Mouse (Mus musculus) limb, embryonic 15.5 days (tissue): ENCODE measurements around the gene Tshz3. TPM values are rescaled to one million over a fixed set of nuclear protein-coding genes. Genes with fewer than 3 reads are reported as not detected.

Experiments used
- ATAC-seq: fragments of 200-750 bp; cut with Nextera tagmentation; 2 replicates; pipeline ENCODE4 v1.8.0; 2017; ENCODE audit warnings: low read depth, moderate TSS enrichment; ENCODE audit not compliant: insufficient number of reproducible peaks, low FRiP score, low TSS enrichment
- H3K27ac ChIP-seq: fragments of 300-500 bp; sonication (generic); 2 replicates; pipeline ENCODE4 v1.5.1; 2015; ENCODE audit warnings: moderate library complexity, mild to moderate bottlenecking, inconsistent platforms
- H3K27me3 ChIP-seq: fragments of 300-500 bp; sonication (generic); 2 replicates; pipeline ENCODE4 v1.6.1; 2015; ENCODE audit warnings: inconsistent platforms
- H3K36me3 ChIP-seq: fragments of 300-500 bp; sonication (generic); 2 replicates; pipeline ENCODE4 v1.6.1; 2015; ENCODE audit warnings: inconsistent platforms
- H3K4me1 ChIP-seq: fragments of 300-500 bp; sonication (generic); 2 replicates; pipeline ENCODE4 v1.6.1; 2015; ENCODE audit warnings: inconsistent platforms
- H3K4me2 ChIP-seq: fragments of 300-500 bp; sonication (generic); 2 replicates; pipeline ENCODE4 v1.6.1; 2015; ENCODE audit warnings: mild to moderate bottlenecking, inconsistent platforms
- H3K4me3 ChIP-seq: fragments of 300-500 bp; sonication (generic); 2 replicates; pipeline ENCODE4 v1.5.1; 2015; ENCODE audit warnings: mild to moderate bottlenecking, inconsistent platforms
- H3K9ac ChIP-seq: fragments of 300-500 bp; sonication (generic); 2 replicates; pipeline ENCODE4 v1.6.1; 2015; ENCODE audit warnings: inconsistent platforms
- H3K9me3 ChIP-seq: fragments of 300-500 bp; sonication (generic); 2 replicates; pipeline ENCODE4 v1.6.1; 2016; ENCODE audit warnings: inconsistent platforms
- WGBS: fragments of 180-500 bp; shearing (Covaris S2); methylation state at CpG from one replicate; pipeline ENCODE4 v1.1.7; 2015; 5-methylcytosine and 5-hydroxymethylcytosine counted together
- polyA plus RNA-seq: library from polyadenylated mRNA; unstranded; fragments of >200 nt; fragmentation: Nextera tagmentation; extraction: Ambion mirVana; gene quantifications from 2 replicates; pipeline ENCODE4 v1.2.1, GENCODE M21; 2015

Tshz3 gene
- polyA plus RNA-seq, 1 experiment from 2014 or later, result 7.4 TPM

DNA sequence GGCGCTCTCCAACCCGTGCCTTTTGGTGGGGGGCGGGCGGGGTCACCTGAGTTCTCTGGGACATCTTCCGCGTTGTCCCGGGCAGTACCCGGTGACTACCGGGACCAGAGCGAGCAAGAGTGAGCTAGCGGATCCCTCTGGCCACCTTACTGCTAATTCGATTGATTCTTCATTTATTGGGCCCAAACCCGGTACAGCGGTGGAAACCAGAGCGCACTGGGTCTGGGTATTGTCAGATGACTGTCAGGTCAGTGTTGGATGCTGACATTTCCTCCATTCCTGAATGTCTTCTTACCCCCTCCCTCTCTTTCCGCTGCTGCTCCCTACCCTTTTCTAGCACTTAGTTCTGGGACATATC, 650 bp downstream of the Tshz3 start:
- peak overlapping the region; percentile 65 for H3K9ac ChIP-seq
- H3K4me2 ChIP-seq, result peak overlapping the region; percentile 93
- H3K27me3 ChIP-seq, result peaks cover 24% of the 10 kb centered on the region
- no peaks in the 10 kb centered on the region for H3K9me3 ChIP-seq
- no peaks in the 10 kb centered on the region for H3K36me3 ChIP-seq
- H3K4me1 ChIP-seq, result peaks cover 21% of the 10 kb centered on the region
- peak overlapping the region; percentile 78 for H3K4me3 ChIP-seq
- ATAC-seq, result no peak
- H3K27ac ChIP-seq, result no peak overlapping the region
- WGBS, result under 1% methylated on average over 16 of the region's 16 CpGs

- Histone ChIP-seq H3K27ac (no peak overlapping the region), H3K4me1 (peaks cover 21% of the 10 kb centered on the region), H3K9ac (no peak overlapping the region), H3K4me3 (peak overlapping the region; percentile 78), H3K36me3 (no peaks in the 10 kb centered on the region), H3K4me2 (peak overlapping the region; percentile 93), H3K9me3 (no peaks in the 10 kb centered on the region), H3K27me3 (peaks cover 16% of the 10 kb centered on the region)
- 14% methylated on average over 18 of the region's 18 CpGs for WGBS
- ATAC-seq, result no peak
These were observed 1.4 kb downstream of the Tshz3 start for GRCm38 (mm10) chr7:36699001-36699987.

DNA sequence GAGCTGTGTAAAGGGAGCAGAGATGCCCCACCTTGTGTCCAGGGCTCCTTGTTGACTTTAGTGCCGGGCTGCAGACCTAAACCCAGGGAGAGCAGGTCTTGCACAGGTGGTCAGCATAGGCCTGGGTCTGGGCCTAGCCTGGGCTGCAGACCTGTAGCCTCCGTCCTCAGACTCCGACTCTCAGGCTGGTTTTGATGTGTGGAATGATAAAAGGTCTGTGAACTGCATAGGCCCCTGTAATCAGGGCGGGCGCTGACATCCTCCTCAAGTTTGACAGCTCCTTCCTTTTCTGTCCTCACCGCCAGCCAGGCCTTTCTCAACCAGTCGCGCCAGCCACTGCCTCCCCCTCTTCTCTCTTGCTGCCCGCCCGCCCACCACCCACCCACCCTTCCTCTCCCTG, 8.7 kb downstream of the Tshz3 start:
- no peak overlapping the region for H3K27ac ChIP-seq
- no peak for ATAC-seq
- H3K9ac ChIP-seq, result no peak overlapping the region
- no peak overlapping the region for H3K4me3 ChIP-seq
- H3K36me3 ChIP-seq, result no peaks in the 10 kb centered on the region
- 27% methylated on average over 10 of the region's 10 CpGs for WGBS
- H3K4me2 ChIP-seq, result no peak overlapping the region
- no peaks in the 10 kb centered on the region for H3K27me3 ChIP-seq
- peaks cover 29% of the 10 kb centered on the region for H3K4me1 ChIP-seq
- H3K9me3 ChIP-seq, result no peaks in the 10 kb centered on the region

DNA sequence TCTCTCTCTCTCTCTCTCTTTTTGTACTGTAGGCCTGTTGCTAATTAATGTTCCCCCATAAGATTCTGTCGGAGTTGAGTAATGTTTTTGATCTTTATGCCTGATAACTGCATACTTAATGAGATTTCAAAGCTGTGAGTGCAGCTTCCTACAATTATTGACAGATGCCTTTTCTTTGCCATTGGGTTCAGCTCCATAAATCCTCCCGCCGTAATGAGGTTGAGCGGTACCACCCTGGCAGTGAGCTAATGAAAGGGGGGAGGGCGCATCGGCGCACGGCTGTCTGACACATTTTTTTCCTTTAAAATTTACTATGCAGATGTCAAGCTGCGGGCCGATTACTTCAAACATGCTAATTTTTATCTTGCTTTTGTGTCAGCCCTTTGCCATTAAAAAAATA, 9.3 kb downstream of the Tshz3 start:
- H3K4me1 ChIP-seq, result peaks cover 29% of the 10 kb centered on the region
- H3K4me3 ChIP-seq, result no peak overlapping the region
- no peaks in the 10 kb centered on the region for H3K9me3 ChIP-seq
- H3K9ac ChIP-seq, result no peak overlapping the region
- no peak overlapping the region for H3K27ac ChIP-seq
- H3K36me3 ChIP-seq, result no peaks in the 10 kb centered on the region
- 0 out of 2 replicates have a peak overlapping the region, but pooled peaks have one; percentile 12 for H3K4me2 ChIP-seq
- WGBS, result 11% methylated on average over 10 of the region's 10 CpGs
- ATAC-seq, result no peak
- no peaks in the 10 kb centered on the region for H3K27me3 ChIP-seq

GRCm38 (mm10) chr7:36707681-36708350, 9.9 kb downstream of the Tshz3 start:
- Histone ChIP-seq H3K27me3 (no peaks in the 10 kb centered on the region), H3K4me1 (peaks cover 29% of the 10 kb centered on the region), H3K27ac (0 out of 2 replicates have a peak overlapping the region, but pooled peaks have one; percentile 2), H3K4me3 (peak overlapping the region; percentile 21), H3K9me3 (no peaks in the 10 kb centered on the region), H3K4me2 (peak overlapping the region; percentile 43), H3K9ac (no peak overlapping the region), H3K36me3 (no peaks in the 10 kb centered on the region)
- WGBS, result 6% methylated on average over 17 of the region's 17 CpGs
- no peak for ATAC-seq

DNA sequence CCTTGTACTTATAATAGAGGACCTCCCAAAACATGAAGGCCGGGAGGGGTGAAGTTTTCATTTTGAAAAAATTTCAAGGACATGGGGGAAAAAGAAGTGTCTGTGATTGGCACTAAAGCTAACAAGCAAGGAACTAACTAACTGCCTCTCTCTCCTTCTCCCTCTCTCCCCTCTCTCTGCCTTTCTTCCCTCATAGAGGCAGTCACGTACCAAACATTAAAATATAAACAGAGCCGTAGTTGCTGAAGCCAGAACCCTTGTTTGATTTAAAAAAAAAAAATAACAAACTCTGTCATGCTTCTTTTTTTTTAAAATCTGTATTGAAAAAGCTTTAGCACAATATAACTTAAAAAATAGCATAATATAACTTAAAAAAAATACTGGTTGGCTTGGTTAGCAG, 10.9 kb downstream of the Tshz3 start:
- no peaks in the 10 kb centered on the region for H3K9me3 ChIP-seq
- no peak overlapping the region for H3K4me3 ChIP-seq
- H3K36me3 ChIP-seq, result no peaks in the 10 kb centered on the region
- no peak overlapping the region for H3K9ac ChIP-seq
- no peak for ATAC-seq
- H3K27ac ChIP-seq, result no peak overlapping the region
- no peaks in the 10 kb centered on the region for H3K27me3 ChIP-seq
- peaks cover 32% of the 10 kb centered on the region for H3K4me1 ChIP-seq
- 44% methylated on average over 3 of the region's 3 CpGs for WGBS
- H3K4me2 ChIP-seq, result no peak overlapping the region

DNA sequence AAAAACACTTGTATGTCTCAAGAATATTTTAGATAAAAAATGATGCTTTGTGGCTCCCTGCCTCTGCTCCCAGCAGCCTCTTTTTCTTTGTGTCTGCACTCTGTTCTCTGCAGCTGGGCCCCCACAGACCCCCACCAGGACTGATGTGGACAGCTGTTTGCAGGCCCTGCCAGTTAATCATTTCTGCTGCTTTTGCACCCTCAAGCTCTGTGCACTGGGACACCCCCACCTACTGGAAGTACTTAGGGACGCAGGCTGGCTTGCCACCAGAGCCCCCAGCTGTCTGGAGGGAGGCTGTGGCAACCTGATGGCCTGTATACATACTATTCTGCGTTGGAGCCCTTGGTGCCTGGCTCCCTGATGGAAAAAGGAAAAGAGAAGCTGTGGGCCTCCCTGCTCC, 11.3 kb downstream of the Tshz3 start:
- WGBS, result 16% methylated on average over 2 of the region's 2 CpGs
- Histone ChIP-seq H3K4me2 (no peak overlapping the region), H3K9ac (no peak overlapping the region)

GRCm38 (mm10) chr7:36709974-36710373, 12.1 kb downstream of the Tshz3 start:
- Histone ChIP-seq H3K9me3 (no peaks in the 10 kb centered on the region), H3K4me1 (peaks cover 34% of the 10 kb centered on the region), H3K36me3 (no peaks in the 10 kb centered on the region), H3K4me3 (peak overlapping the region; percentile 12), H3K27ac (no peak overlapping the region), H3K9ac (no peak overlapping the region), H3K4me2 (peak overlapping the region; percentile 33; the same call in 1 of the 2 replicates), H3K27me3 (no peaks in the 10 kb centered on the region)
- ATAC-seq, result no peak
- 15% methylated on average over 12 of the region's 12 CpGs for WGBS

More for the DNA sequence above, 11.3 kb downstream of the Tshz3 start:
- Histone ChIP-seq H3K36me3 (no peaks in the 10 kb centered on the region), H3K27ac (no peak overlapping the region), H3K4me3 (no peak overlapping the region), H3K9me3 (no peaks in the 10 kb centered on the region), H3K4me1 (peaks cover 34% of the 10 kb centered on the region), H3K27me3 (no peaks in the 10 kb centered on the region)
- ATAC-seq, result no peak

DNA sequence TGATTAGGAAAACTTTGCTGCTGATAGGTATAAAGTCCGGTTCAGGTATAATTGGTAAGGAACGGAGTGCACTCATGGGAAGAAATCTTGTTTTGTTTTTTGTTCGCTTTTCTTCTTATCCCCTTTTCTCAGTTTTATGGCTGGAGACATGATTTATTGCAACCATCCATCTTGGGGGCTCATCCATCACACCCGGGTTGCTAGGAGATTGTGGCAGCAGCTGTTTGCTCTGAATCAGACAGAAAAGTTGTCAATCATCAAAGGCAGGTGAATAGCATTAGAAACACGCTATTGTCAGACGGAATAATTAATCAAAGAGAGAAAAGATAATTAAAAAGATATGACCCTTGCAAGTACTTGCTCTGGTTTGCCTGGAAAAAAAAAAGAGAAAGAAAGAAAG, 12.5 kb downstream of the Tshz3 start:
- Histone ChIP-seq H3K27me3 (no peaks in the 10 kb centered on the region), H3K36me3 (no peaks in the 10 kb centered on the region), H3K9me3 (no peaks in the 10 kb centered on the region), H3K27ac (no peak overlapping the region), H3K9ac (no peak overlapping the region), H3K4me1 (peaks cover 34% of the 10 kb centered on the region), H3K4me2 (no peak overlapping the region), H3K4me3 (no peak overlapping the region)
- ATAC-seq, result no peak
- 23% methylated on average over 6 of the region's 6 CpGs for WGBS

DNA sequence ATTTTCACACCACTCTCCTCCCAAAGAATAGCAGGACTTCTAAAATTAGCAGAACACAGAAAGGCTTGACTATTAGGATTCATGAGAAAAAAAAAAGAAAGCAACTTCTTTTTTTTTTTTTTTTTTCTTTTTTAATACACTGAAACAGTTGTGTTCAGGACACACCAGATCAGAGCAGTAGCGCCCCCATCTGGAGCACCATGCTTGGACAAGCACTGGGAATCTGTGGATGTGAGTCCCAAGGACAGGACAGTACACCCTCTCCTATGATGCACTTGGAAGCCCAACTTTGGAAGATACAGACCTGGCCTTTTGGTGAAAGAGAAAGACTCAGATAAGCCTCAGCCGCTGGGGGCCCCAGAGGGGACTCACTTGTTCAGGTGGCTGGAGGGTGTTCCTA, 13.8 kb downstream of the Tshz3 start:
- no peak overlapping the region for H3K9ac ChIP-seq
- ATAC-seq, result no peak
- no peak overlapping the region for H3K4me2 ChIP-seq
- no peak overlapping the region for H3K27ac ChIP-seq
- H3K4me3 ChIP-seq, result no peak overlapping the region
- H3K27me3 ChIP-seq, result no peaks in the 10 kb centered on the region
- WGBS, result 76% methylated on average over 2 of the region's 2 CpGs
- H3K9me3 ChIP-seq, result no peaks in the 10 kb centered on the region
- no peaks in the 10 kb centered on the region for H3K36me3 ChIP-seq
- H3K4me1 ChIP-seq, result peaks cover 33% of the 10 kb centered on the region

DNA sequence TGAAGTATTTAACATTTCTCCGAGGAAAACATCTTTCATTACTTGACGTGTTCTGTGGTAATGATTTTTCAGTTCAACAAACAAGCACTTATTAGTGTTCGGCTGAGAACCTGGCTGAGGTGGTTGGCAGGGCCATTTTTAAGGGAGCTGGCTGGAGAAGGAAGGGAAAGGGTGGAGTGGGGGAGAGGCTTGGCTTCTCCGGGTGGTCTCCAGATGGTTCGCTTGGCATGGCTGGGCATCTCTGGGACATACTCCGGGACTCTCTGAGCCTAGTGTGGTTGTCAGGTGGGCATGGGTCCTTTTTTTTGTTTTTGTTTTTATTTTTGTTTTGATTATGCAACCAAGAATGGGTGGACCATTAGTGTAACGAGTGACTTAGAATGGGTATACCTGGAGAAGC, 16.4 kb downstream of the Tshz3 start:
- no peak overlapping the region for H3K9ac ChIP-seq
- no peak overlapping the region for H3K4me2 ChIP-seq
- H3K4me1 ChIP-seq, result peaks cover 18% of the 10 kb centered on the region
- no peak for ATAC-seq
- 0 out of 2 replicates have a peak overlapping the region, but pooled peaks have one; percentile 27 for H3K27ac ChIP-seq
- no peaks in the 10 kb centered on the region for H3K36me3 ChIP-seq
- H3K4me3 ChIP-seq, result no peak overlapping the region
- no peaks in the 10 kb centered on the region for H3K27me3 ChIP-seq
- no peaks in the 10 kb centered on the region for H3K9me3 ChIP-seq
- 70% methylated on average over 7 of the region's 7 CpGs for WGBS

DNA sequence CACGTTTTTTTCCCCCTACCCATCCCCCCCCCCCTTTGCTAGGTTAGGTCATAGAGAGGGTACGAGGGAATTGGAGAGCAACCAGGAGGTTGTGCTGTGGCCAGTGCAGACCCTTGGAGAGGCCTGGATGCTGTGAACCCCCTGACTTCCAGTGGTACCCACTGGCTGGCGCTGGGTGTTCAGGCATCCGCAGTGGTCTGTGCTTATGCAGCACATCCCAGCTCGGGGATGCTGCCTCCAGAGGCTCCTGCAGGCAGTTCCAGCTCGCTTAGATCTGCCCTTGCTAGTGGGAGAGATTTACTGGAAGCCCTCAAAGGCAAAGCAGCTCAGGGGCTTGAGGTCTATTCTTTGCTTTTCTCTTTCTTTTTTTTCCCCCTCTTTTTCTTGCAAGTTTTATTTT, 19.3 kb downstream of the Tshz3 start:
- WGBS, result 36% methylated on average over 6 of the region's 6 CpGs
- Histone ChIP-seq H3K36me3 (no peaks in the 10 kb centered on the region), H3K27ac (no peak overlapping the region), H3K9me3 (no peaks in the 10 kb centered on the region), H3K4me3 (no peak overlapping the region), H3K9ac (no peak overlapping the region), H3K4me2 (no peak overlapping the region), H3K27me3 (no peaks in the 10 kb centered on the region), H3K4me1 (peaks cover 11% of the 10 kb centered on the region)
- no peak for ATAC-seq
